Mouse (Mus musculus): ENCODE measurements around the gene Egfl8. TPM values are rescaled to one million over a fixed set of nuclear protein-coding genes. Genes with fewer than 3 reads are reported as not detected.
A peak's percentile ranks its signal among the peaks of the same experiment; 100 is the strongest.

The Egfl8 gene
- 0.37 and 0.60 TPM in 2 replicates for total RNA-seq (2014; rRNA removed)
- 0.82 and 1.2 TPM in 2 replicates for polyA plus RNA-seq (2012; rRNA removed)

DNA sequence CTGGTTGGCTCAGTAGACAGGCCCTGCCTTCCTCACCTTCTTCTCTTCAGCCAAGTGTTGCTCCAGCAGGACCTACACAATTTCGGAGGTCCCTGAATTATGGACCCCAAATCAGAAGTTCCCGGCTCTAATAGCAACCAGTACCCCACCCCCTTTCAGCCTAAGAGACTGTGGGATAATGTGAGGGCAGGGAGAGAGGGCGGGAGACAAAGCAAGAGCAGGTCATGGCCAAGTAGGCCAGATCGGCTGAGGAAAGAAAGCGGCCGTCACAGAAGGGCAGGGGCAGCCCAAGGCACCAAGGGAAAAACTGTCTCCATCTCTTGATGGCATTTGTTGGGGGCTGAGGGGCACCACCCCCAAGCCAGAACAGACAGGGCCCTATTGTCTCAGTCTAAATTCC lies at the start of gene Egfl8:
TSS of gene Egfl8 (minus strand) at position 101 of the 400 bp plus-strand sequence.
- Histone ChIP-seq H3K4me1 (ENCODE audit: control insufficient read depth, insufficient read depth, low read length) (no peaks in the 10 kb centered on the region), H3K27ac (replicated peaks; ENCODE audit: insufficient read depth, low read depth, low read length) (no peak within 1 kb of the TSS), H3K27me3 (ENCODE audit: control insufficient read depth, insufficient read depth, low read length) (no peaks in the 10 kb centered on the region), H3K79me2 (ENCODE audit: control insufficient read depth, insufficient read depth, low read length) (no peaks in the 10 kb centered on the region), H3K9ac (ENCODE audit: low read depth, low read length) (no peak within 1 kb of the TSS), H3K4me3 (ENCODE audit: insufficient read depth, low read depth, low read length) (no peak within 1 kb of the TSS), H3K36me3 (ENCODE audit: control insufficient read depth, insufficient read depth, low read length) (no peaks in the 10 kb centered on the region; the same call in 1 of the 2 replicates)
- 90% methylated on average over 6 of the region's 6 CpGs for WGBS
- no peak for DNase-seq (ENCODE audit: extremely low read depth, low read depth, low spot score)
- no peak for TF ChIP-seq CTCF (IDR thresholded peaks at IDR 0.05; ENCODE audit: low read depth, low read length)
- TF ChIP-seq POLR2A (IDR thresholded peaks at IDR 0.05; ENCODE audit: extremely low read depth, insufficient read depth, low read length) = no peak

DNA sequence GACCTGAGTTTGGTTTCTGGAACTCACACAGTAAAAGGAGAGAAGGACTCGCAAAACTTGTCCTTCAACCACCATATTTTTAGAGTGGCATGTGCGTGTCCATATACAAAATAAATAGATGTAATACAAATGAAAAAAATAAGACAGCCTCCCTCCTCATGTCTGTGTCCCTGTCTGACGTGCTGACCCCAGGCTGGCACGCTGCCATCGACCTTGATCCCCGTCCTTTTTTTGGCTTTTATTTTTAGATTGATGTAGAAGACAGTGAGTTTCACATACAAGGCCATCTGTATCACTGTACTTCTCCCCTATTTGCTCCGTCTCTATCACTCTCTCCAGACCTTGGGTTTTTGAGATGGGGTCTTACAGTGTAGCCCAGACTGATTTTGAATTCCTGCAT lies 48.7 kb upstream of the Egfl8 start:
- Histone ChIP-seq H3K79me2 (ENCODE audit: control insufficient read depth, insufficient read depth, low read length) (no peaks in the 10 kb centered on the region), H3K4me1 (ENCODE audit: control insufficient read depth, insufficient read depth, low read length) (no peaks in the 10 kb centered on the region), H3K27me3 (ENCODE audit: control insufficient read depth, insufficient read depth, low read length) (no peaks in the 10 kb centered on the region; the same call in 1 of the 2 replicates), H3K4me3 (ENCODE audit: insufficient read depth, low read depth, low read length) (no peak overlapping the region), H3K27ac (replicated peaks; ENCODE audit: insufficient read depth, low read depth, low read length) (no peak overlapping the region), H3K36me3 (ENCODE audit: control insufficient read depth, insufficient read depth, low read length) (no peaks in the 10 kb centered on the region), H3K9ac (ENCODE audit: low read depth, low read length) (no peak overlapping the region)
- WGBS = 62% methylated on average over 7 of the region's 7 CpGs
- TF ChIP-seq POLR2A (IDR thresholded peaks at IDR 0.05; ENCODE audit: extremely low read depth, insufficient read depth, low read length) (no peak), CTCF (IDR thresholded peaks at IDR 0.05; ENCODE audit: low read depth, low read length) (no peak)
- no peak for DNase-seq (ENCODE audit: extremely low read depth, low read depth, low spot score)

DNA sequence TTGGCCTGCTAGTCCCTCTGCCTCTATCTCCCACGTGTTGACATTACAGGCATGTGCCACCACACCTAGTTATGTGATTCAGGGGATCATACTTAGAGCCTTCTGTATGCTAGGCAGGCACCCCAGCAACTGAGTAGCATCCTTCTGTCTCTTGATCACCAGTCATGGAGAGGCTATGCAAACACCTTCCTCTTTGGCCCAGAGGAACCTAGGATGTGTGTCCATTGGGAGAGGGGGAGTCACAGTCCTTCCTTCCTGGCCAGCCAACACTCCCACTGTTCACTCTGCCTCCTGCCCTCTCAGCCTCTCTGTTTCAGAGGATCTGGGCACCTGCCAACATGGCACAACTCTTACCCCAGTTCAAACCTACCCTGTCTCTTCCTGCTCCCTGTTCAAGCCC lies 47.8 kb upstream of the Egfl8 start:
- DNase-seq (ENCODE audit: extremely low read depth, low read depth, low spot score) = no peak
- Histone ChIP-seq H3K27ac (replicated peaks; ENCODE audit: insufficient read depth, low read depth, low read length) (no peak overlapping the region), H3K36me3 (ENCODE audit: control insufficient read depth, insufficient read depth, low read length) (no peaks in the 10 kb centered on the region), H3K4me1 (ENCODE audit: control insufficient read depth, insufficient read depth, low read length) (no peaks in the 10 kb centered on the region), H3K4me3 (ENCODE audit: insufficient read depth, low read depth, low read length) (no peak overlapping the region), H3K79me2 (ENCODE audit: control insufficient read depth, insufficient read depth, low read length) (no peaks in the 10 kb centered on the region), H3K9ac (ENCODE audit: low read depth, low read length) (no peak overlapping the region), H3K27me3 (ENCODE audit: control insufficient read depth, insufficient read depth, low read length) (no peaks in the 10 kb centered on the region; the same call in 1 of the 2 replicates)
- 44% methylated on average over 1 of the region's 1 CpGs for WGBS
- TF ChIP-seq CTCF (IDR thresholded peaks at IDR 0.05; ENCODE audit: low read depth, low read length) = no peak
- TF ChIP-seq POLR2A (IDR thresholded peaks at IDR 0.05; ENCODE audit: extremely low read depth, insufficient read depth, low read length) = no peak

DNA sequence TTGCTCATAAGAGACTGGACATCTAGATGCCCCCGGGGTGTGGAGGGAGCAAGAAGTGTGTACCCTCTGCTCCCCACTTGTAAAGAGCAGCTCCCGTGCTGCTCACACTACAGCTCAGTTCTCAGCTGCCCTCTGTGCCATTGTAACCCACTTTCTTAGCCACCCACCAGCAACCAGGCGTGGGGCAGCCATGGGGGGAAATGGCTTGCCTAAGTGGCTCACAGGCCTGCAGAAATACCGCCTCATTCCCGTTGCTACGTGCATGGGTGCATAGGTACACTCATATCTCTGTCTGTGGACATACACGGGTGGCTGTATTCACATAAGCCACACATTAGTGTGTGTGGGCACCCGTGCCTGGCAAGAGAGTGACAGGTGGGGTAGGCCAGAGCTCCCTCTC lies 47.2 kb upstream of the Egfl8 start:
- TF ChIP-seq CTCF (IDR thresholded peaks at IDR 0.05; ENCODE audit: low read depth, low read length) (no peak), POLR2A (IDR thresholded peaks at IDR 0.05; ENCODE audit: extremely low read depth, insufficient read depth, low read length) (no peak)
- no peaks in the 10 kb centered on the region for H3K36me3 ChIP-seq (ENCODE audit: control insufficient read depth, insufficient read depth, low read length)
- no peak overlapping the region for H3K9ac ChIP-seq (ENCODE audit: low read depth, low read length)
- 88% methylated on average over 8 of the region's 8 CpGs for WGBS
- H3K27ac ChIP-seq (replicated peaks; ENCODE audit: insufficient read depth, low read depth, low read length) = no peak overlapping the region
- H3K79me2 ChIP-seq (ENCODE audit: control insufficient read depth, insufficient read depth, low read length) = no peaks in the 10 kb centered on the region
- H3K4me3 ChIP-seq (ENCODE audit: insufficient read depth, low read depth, low read length) = no peak overlapping the region
- H3K4me1 ChIP-seq (ENCODE audit: control insufficient read depth, insufficient read depth, low read length) = no peaks in the 10 kb centered on the region; the same call in 1 of the 2 replicates
- DNase-seq (ENCODE audit: extremely low read depth, low read depth, low spot score) = no peak
- no peaks in the 10 kb centered on the region; the same call in 1 of the 2 replicates for H3K27me3 ChIP-seq (ENCODE audit: control insufficient read depth, insufficient read depth, low read length)

DNA sequence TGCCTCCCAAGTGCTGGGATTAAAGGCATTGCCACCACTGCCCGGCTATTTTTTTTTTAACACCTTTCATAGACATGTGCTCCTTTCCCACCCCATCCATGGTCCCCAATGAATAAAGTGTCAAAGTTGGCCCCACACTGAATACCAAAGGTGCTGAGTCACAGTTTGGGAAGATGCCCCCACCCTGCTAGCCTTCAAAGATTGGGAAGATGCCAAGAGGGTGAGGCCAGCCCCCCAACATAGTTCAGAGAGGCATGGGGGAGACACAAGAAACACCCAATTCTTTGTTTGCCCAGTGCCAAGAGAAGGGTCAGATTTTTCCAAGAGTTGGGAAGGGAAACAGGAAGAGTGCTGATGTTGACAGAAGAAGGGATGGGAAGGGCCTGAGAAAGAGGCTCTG lies 46.7 kb upstream of the Egfl8 start:
- Histone ChIP-seq H3K36me3 (ENCODE audit: control insufficient read depth, insufficient read depth, low read length) (no peaks in the 10 kb centered on the region), H3K9ac (ENCODE audit: low read depth, low read length) (no peak overlapping the region), H3K27me3 (ENCODE audit: control insufficient read depth, insufficient read depth, low read length) (no peaks in the 10 kb centered on the region; the same call in 1 of the 2 replicates), H3K27ac (replicated peaks; ENCODE audit: insufficient read depth, low read depth, low read length) (no peak overlapping the region), H3K4me3 (ENCODE audit: insufficient read depth, low read depth, low read length) (no peak overlapping the region), H3K79me2 (ENCODE audit: control insufficient read depth, insufficient read depth, low read length) (no peaks in the 10 kb centered on the region), H3K4me1 (ENCODE audit: control insufficient read depth, insufficient read depth, low read length) (peaks cover 1% of the 10 kb centered on the region; the same call in 1 of the 2 replicates)
- no peak for DNase-seq (ENCODE audit: extremely low read depth, low read depth, low spot score)
- 89% methylated on average over 1 of the region's 1 CpGs for WGBS
- TF ChIP-seq POLR2A (IDR thresholded peaks at IDR 0.05; ENCODE audit: extremely low read depth, insufficient read depth, low read length) = no peak

DNA sequence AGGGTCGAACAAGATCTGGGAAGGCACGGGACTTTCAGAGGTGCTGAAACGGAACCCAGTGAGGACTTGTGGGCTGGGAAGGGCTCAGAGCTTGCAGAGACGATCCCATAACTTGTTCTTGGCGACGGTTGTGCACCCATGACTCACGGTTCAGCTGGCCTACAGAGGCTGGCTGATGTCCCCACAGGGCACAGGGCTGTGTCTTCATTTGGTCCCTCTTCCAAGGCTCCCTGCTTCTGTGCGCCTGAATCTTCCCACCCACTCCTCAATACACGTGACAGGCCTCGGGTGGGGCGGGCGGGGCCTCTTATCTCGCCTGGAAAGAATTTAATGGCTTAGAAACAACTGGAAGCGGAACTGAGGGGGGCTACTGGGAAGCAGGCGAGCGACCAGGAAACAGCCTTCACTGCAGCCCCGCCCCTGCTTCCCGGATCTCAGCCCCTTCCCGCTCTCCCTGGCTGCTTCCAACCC lies 45.4 kb upstream of the Egfl8 start:
- H3K36me3 ChIP-seq (ENCODE audit: control insufficient read depth, insufficient read depth, low read length) = no peaks in the 10 kb centered on the region
- H3K27me3 ChIP-seq (ENCODE audit: control insufficient read depth, insufficient read depth, low read length) = no peaks in the 10 kb centered on the region; the same call in 1 of the 2 replicates
- TF ChIP-seq POLR2A (IDR thresholded peaks at IDR 0.05; ENCODE audit: extremely low read depth, insufficient read depth, low read length) = no peak
- no peak for TF ChIP-seq CTCF (IDR thresholded peaks at IDR 0.05; ENCODE audit: low read depth, low read length)
- no peak for DNase-seq (ENCODE audit: extremely low read depth, low read depth, low spot score)
- peak overlapping the region; percentile 48 for H3K4me3 ChIP-seq (ENCODE audit: insufficient read depth, low read depth, low read length)
- WGBS = 12% methylated on average over 19 of the region's 19 CpGs
- peak overlapping the region; percentile 5 for H3K9ac ChIP-seq (ENCODE audit: low read depth, low read length)
- peaks cover 3% of the 10 kb centered on the region; the same call in 1 of the 2 replicates for H3K4me1 ChIP-seq (ENCODE audit: control insufficient read depth, insufficient read depth, low read length)
- no peaks in the 10 kb centered on the region for H3K79me2 ChIP-seq (ENCODE audit: control insufficient read depth, insufficient read depth, low read length)
- H3K27ac ChIP-seq (replicated peaks; ENCODE audit: insufficient read depth, low read depth, low read length) = peak overlapping the region; percentile 65

All from liver, adult 2 months (tissue).